Mouse (Mus musculus) neural tube, embryonic 15.5 days (tissue): Measurements from ENCODE around the gene H2-DMa. TPM values are rescaled to one million over a fixed set of nuclear protein-coding genes. Genes with fewer than 3 reads are reported as not detected.

Experiments
- ATAC-seq: fragments of 200-750 bp; cut with Nextera tagmentation; 2 replicates; pipeline ENCODE4 v1.8.0; 2017; ENCODE audit warnings: mild to moderate bottlenecking, moderate TSS enrichment, moderate library complexity; ENCODE audit not compliant: low FRiP score
- H3K27ac ChIP-seq: fragments of 300-500 bp; sonication (generic); replicated peaks from 2 replicates; pipeline ENCODE4 v1.5.1; 2015; ENCODE audit warnings: mild to moderate bottlenecking, inconsistent platforms
- H3K27me3 ChIP-seq: fragments of 300-500 bp; sonication (generic); replicated peaks from 2 replicates; pipeline ENCODE4 v1.6.1; 2015; ENCODE audit warnings: inconsistent platforms
- H3K36me3 ChIP-seq: fragments of 300-500 bp; sonication (generic); 2 replicates; pipeline ENCODE4 v1.6.1; 2015; ENCODE audit warnings: inconsistent platforms
- H3K4me1 ChIP-seq: fragments of 300-500 bp; sonication (generic); 2 replicates; pipeline ENCODE4 v1.6.1; 2015; ENCODE audit warnings: inconsistent platforms
- H3K4me2 ChIP-seq: fragments of 300-500 bp; sonication (generic); 2 replicates; pipeline ENCODE4 v1.6.1; 2015; ENCODE audit warnings: inconsistent platforms, mild to moderate bottlenecking, moderate library complexity
- H3K4me3 ChIP-seq: fragments of 300-500 bp; sonication (generic); replicated peaks from 2 replicates; pipeline ENCODE4 v1.5.1; 2015; ENCODE audit warnings: mild to moderate bottlenecking, inconsistent platforms
- H3K9ac ChIP-seq: fragments of 300-500 bp; sonication (generic); replicated peaks from 2 replicates; pipeline ENCODE4 v1.6.1; 2015; ENCODE audit warnings: mild to moderate bottlenecking, inconsistent platforms
- H3K9me3 ChIP-seq: fragments of 300-500 bp; sonication (generic); replicated peaks from 2 replicates; pipeline ENCODE4 v1.6.1; 2016; ENCODE audit warnings: inconsistent platforms
- WGBS: fragments of 180-500 bp; shearing (Covaris S2); methylation state at CpG from one replicate; pipeline ENCODE4 v1.1.7; 2015; ENCODE audit warnings: mixed read lengths; 5-methylcytosine and 5-hydroxymethylcytosine counted together
- polyA plus RNA-seq: library from polyadenylated mRNA; unstranded; fragments of >200 nt; fragmentation: Nextera tagmentation; extraction: Ambion mirVana; gene quantifications from 2 replicates; pipeline ENCODE4 v1.2.1, GENCODE M21; 2015

Gene H2-DMa
- polyA plus RNA-seq, 1 experiment from 2014 or later, result 19.8 TPM

DNA sequence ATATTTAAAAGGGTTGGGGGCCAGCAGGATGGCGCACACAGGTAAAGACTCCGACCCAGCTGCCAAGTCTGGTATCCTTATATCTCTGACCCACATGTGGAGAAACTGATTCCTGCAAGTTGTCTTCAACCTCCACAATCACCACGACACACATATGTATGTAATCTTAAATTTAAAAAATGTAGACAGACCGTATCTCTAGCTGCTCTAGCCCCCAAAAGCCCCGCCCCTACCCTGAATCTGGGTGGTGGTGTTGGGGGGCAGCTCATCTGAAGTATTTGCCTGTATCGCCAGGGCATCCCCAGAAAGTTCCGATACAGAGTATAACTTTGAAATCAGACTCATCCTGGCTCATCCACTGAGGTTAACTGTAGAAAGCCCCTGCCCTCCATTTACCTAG lies 12.8 kb upstream of the H2-DMa start:
- Histone ChIP-seq H3K4me1 (peaks cover 2% of the 10 kb centered on the region), H3K4me2 (no peak overlapping the region), H3K4me3 (no peak overlapping the region), H3K36me3 (peaks cover 26% of the 10 kb centered on the region), H3K27ac (no peak overlapping the region), H3K9ac (no peak overlapping the region), H3K9me3 (no peaks in the 10 kb centered on the region), H3K27me3 (no peaks in the 10 kb centered on the region)
- no peak for ATAC-seq
- 90% methylated on average over 7 of the region's 7 CpGs for WGBS

DNA sequence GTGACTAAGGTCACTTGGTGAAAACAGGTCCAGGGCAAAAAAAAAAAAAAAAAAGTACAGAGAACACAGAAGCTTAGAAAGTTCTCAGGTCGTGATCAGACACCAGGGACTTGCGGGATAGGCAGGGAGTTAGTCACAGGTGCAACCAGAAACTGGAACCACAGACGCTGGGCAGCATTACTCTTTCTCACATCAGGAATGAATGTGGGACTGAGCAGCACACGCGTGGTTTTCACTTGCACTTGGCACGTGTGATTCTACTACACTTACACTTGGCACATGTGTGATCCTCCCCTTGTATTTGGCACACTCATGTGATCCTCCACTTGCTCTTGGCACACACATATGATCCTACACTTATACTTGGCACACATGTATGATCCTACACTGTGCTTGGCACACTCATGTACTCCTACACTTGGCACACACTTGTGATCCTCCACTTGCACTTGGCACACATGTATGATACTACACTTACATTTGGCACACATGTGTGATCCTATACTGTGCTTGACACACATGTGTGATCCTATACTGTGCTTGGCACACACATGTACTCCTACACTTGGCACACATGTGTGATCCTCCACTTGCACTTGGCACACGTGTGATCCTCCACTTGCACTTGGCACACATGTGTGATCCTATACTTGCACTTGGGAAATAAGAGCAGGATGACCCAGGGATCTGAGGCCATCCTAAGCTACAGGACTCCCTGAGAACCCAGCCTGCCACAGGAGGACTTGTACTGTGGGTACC lies 12.1 kb upstream of the H2-DMa start:
- Histone ChIP-seq H3K27me3 (no peaks in the 10 kb centered on the region), H3K4me3 (no peak overlapping the region), H3K27ac (no peak overlapping the region), H3K4me2 (no peak overlapping the region), H3K4me1 (no peaks in the 10 kb centered on the region), H3K9ac (no peak overlapping the region), H3K36me3 (peaks cover 33% of the 10 kb centered on the region), H3K9me3 (no peaks in the 10 kb centered on the region)
- 88% methylated on average over 7 of the region's 7 CpGs for WGBS
- no peak for ATAC-seq

DNA sequence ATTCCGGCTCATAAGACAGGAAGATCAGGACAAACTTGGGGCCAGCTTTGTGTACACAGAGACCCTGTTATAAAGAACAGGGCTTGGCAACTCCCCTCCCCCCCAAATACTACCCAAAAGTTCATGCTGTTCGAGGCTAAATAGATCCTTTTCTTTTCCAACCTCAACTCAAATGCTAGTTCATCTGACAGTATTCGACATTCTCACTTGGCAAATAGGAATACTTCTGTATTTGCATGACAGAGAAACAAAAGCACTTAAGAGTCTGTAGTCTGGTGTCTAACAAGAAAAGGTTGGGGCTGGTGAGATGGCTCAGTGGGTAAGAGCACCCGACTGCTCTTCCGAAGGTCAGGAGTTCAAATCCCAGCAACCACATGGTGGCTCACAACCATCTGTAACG lies 10.9 kb upstream of the H2-DMa start:
- H3K27me3 ChIP-seq, result no peaks in the 10 kb centered on the region
- H3K27ac ChIP-seq, result no peak overlapping the region
- WGBS, result 75% methylated on average over 5 of the region's 6 CpGs
- no peaks in the 10 kb centered on the region for H3K9me3 ChIP-seq
- no peak for ATAC-seq
- no peak overlapping the region for H3K4me3 ChIP-seq
- no peak overlapping the region for H3K9ac ChIP-seq
- H3K4me2 ChIP-seq, result no peak overlapping the region
- peaks cover 45% of the 10 kb centered on the region for H3K36me3 ChIP-seq
- 0 out of 2 replicates have a peak, but pooled peaks cover 2% of the 10 kb centered on the region for H3K4me1 ChIP-seq

DNA sequence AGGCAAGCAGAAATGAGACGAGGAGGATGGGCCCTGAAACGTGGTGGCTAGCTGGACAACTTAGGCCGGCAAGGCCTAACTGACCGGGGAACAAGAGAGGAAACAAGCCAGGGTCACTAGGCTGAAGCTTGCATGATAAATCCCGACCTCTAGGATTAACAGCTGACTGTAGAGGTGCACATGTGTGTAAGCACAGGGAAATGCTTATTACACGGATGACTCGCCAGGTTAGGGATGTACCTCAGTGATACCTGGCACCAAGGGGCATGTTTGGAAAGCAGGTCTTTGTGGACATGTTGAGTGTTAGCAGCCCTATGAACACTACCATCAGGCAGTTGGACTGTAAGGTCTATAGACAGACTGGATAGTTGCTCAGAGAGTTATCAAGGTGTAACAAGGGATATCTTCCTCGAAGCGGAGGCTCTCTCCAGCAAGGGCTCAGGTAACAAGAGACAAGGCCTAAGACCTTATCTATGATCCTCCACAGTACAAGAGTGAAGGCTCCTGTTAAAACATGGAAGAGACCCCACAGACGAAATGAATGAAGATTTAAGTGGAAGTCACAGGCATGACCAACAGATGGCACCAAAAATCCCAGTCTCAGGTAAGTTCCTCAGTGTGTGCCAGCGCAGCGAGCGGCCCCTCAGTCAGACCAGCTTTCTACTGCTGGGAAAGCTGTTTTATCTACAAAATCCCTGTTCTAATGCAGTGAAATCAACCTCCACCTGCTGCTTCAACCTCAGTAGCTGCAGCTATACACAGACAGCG lies 10.1 kb upstream of the H2-DMa start:
- ATAC-seq, result no peak
- Histone ChIP-seq H3K27me3 (no peaks in the 10 kb centered on the region), H3K4me2 (no peak overlapping the region), H3K36me3 (peaks cover 53% of the 10 kb centered on the region), H3K27ac (0 out of 2 replicates have a peak overlapping the region, but pooled peaks have one; percentile 28), H3K4me3 (no peak overlapping the region), H3K9me3 (no peaks in the 10 kb centered on the region), H3K9ac (no peak overlapping the region), H3K4me1 (0 out of 2 replicates have a peak, but pooled peaks cover 2% of the 10 kb centered on the region)
- 77% methylated on average over 14 of the region's 14 CpGs for WGBS

DNA sequence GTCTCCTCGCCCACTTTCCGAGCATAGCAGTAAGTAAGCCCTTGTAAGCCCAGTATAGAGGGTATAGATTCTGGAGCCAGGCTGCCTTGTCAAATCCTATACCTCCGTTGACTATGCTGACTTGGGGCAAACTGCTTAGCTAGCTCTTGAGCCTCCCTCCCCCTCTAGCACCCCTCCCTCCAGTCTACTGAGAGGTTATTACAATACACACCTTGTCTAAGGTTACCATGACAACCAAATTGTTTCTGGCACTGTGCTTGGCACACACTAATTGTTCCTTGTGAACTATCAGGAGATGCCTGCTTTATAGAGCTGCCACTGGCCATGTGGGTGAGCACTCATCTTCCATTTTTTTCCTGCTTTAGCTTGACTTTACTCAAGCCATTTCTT lies 9.5 kb upstream of the H2-DMa start:
- peaks cover 58% of the 10 kb centered on the region for H3K36me3 ChIP-seq
- H3K4me3 ChIP-seq, result no peak overlapping the region
- 75% methylated on average over 3 of the region's 3 CpGs for WGBS
- H3K9me3 ChIP-seq, result no peaks in the 10 kb centered on the region
- H3K4me2 ChIP-seq, result no peak overlapping the region
- H3K4me1 ChIP-seq, result peaks cover 5% of the 10 kb centered on the region; the same call in 1 of the 2 replicates
- H3K27ac ChIP-seq, result peak overlapping the region; percentile 28
- no peak for ATAC-seq
- H3K27me3 ChIP-seq, result no peaks in the 10 kb centered on the region
- no peak overlapping the region for H3K9ac ChIP-seq

DNA sequence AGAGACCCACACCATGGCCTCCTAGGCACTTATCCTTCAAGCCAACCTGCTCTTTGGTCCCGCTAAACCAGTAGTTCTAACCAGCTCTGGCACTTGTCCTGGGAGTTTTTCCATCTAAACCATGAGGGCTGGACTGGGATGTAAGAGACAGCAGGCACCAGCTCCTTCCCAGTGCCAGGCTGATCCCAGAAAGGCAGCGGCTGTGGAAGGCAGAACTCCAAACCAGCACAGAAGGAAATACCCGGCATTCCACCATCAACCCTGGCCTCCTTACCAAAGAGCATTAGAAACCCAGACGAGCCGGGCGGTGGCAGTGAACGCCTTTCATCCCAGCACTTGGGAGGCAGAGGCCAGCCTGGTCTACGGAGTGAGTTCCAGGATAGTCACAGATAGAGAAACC lies 9.0 kb upstream of the H2-DMa start:
- no peak overlapping the region for H3K4me3 ChIP-seq
- 67% methylated on average over 8 of the region's 8 CpGs for WGBS
- no peak overlapping the region for H3K9ac ChIP-seq
- H3K4me1 ChIP-seq, result peaks cover 10% of the 10 kb centered on the region; the same call in 1 of the 2 replicates
- peaks cover 64% of the 10 kb centered on the region for H3K36me3 ChIP-seq
- peak overlapping the region; percentile 28; the same call in 1 of the 2 replicates for H3K27ac ChIP-seq
- no peaks in the 10 kb centered on the region for H3K27me3 ChIP-seq
- ATAC-seq, result no peak
- no peaks in the 10 kb centered on the region for H3K9me3 ChIP-seq
- H3K4me2 ChIP-seq, result no peak overlapping the region

DNA sequence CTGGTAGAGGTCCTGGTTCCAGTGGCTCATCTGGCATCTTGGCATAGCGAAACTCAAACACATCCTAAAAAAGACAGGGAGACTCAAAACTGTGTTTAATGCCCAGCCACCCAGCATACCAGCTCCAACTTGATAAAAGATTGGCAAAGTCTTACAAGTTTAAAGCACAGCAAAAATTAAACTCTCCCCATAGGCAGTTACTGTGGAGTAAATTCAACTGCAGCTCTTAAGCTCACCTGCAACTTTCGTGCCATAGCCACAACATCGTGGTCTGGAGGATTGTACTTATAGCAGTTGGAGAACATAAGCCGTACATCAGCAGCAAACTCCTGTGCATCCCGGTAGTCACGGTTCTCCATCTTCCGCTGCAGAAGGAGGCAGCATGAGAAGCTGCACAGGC lies 5.2 kb upstream of the H2-DMa start:
- ATAC-seq, result no peak
- Histone ChIP-seq H3K9me3 (no peaks in the 10 kb centered on the region), H3K27me3 (no peaks in the 10 kb centered on the region), H3K4me1 (peaks cover 30% of the 10 kb centered on the region), H3K4me2 (no peak overlapping the region), H3K9ac (no peak overlapping the region; the same call in 1 of the 2 replicates), H3K27ac (no peak overlapping the region), H3K36me3 (peaks cover 79% of the 10 kb centered on the region), H3K4me3 (no peak overlapping the region)
- 90% methylated on average over 7 of the region's 7 CpGs for WGBS

DNA sequence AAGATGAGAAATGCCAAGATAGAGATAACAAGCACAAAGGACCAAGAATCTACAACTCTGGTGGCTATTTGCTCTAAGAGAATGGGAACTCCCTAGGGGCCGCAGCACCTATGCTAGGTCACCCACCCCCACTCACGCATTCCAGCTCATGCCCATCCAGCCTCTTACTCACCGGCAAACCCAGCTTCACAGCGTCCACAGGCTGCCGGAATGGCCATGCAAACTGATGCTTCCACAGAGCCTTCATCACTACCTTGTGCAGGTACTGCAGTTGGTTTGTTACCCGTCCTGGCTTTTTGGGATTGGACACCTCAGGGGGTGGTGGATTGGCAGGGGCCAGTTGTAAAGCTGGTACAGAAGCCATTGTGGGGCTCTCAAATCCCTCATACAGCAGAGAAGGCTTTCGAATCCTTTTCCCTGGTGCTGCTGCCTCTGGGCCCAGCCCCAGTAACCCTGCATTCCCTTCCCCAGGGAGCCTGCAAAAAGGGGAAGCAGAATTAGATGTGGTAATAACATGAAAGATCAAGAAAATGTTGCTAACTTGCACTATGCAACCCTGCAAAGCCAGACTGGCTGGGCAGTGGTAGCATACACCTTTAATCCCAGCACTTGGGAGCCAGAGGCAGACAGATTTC lies 2.5 kb upstream of the H2-DMa start:
- WGBS, result 40% methylated on average over 7 of the region's 7 CpGs
- H3K9me3 ChIP-seq, result no peaks in the 10 kb centered on the region
- H3K27me3 ChIP-seq, result no peaks in the 10 kb centered on the region
- no peak overlapping the region for H3K27ac ChIP-seq
- peak overlapping the region; percentile 82 for H3K4me3 ChIP-seq
- peak overlapping the region; percentile 89 for H3K9ac ChIP-seq
- peaks cover 52% of the 10 kb centered on the region for H3K36me3 ChIP-seq
- no peak for ATAC-seq
- H3K4me1 ChIP-seq, result peaks cover 30% of the 10 kb centered on the region
- H3K4me2 ChIP-seq, result peak overlapping the region; percentile 89

DNA sequence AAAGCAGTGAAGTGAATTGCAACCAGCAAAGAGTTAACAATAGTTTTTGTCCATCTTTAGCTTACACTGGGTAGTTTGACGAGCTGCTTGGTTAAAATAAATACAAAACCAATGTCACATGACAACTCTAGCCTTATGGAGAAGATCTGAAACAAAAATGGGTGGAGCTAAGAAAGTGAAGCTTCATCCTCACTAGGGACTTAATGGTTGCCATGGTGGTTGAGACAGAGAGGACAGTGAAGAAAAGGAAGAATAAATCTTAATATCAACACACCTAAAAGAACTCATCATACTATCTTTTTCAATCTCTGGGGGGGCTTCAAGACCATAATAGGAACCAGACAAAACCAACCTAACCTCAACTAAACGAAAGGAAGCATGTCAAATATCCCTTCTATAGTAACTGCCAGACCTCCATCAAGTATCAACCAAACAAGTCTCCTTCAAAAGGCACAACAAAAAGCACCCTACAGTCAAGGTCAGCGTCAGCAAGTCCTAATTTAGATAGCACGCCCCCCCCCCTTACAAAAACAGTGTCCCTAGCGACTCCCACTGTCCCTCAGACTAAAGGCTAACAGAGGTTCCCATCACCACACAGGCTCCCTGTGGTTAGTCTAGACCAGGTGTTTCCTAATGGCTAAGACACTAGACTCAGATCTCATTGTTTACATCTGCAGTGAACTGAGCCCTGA lies 1.8 kb upstream of the H2-DMa start:
- 1% methylated on average over 5 of the region's 5 CpGs for WGBS
- Histone ChIP-seq H3K4me3 (peak overlapping the region; percentile 82), H3K9ac (peak overlapping the region; percentile 89), H3K36me3 (peaks cover 45% of the 10 kb centered on the region), H3K27ac (peak overlapping the region; percentile 100), H3K4me1 (peaks cover 30% of the 10 kb centered on the region), H3K4me2 (peak overlapping the region; percentile 89), H3K9me3 (no peaks in the 10 kb centered on the region), H3K27me3 (no peaks in the 10 kb centered on the region)
- ATAC-seq, result no peak

DNA sequence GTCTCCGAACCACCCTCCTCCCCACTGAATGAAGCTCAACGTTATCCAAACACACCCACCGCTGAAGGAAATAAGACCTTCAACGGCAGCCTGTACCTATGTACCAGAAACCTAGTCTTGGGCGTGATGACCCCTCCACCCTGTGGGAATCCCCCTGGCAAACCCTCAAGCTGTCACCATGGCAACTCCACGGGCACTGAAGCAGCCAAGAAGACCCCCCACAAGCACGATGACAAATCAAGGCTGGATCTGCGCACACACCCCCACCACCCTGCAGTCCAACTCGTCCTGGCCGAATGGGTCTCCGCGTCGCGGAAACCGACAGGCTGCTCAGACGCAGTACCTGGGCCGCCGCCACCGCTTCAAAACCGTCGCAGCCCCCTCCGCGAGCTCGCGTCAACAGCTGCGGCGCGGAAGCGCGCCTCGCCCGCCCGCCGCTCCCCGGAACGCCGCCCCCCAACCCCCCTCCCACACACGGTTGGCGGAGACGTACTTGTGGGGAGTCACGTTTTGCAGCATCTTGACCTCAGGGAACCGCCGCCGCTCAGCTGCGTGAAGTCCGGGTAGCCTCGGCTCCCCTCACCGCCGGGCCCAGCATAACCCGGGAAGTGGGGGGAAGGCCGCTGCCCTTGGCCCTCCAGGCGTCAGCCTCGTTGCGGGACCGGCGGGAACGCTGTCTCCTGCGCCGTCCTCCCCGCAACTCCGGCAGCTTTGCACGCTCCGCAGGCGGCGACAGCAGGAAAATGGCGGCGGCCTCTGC lies 1.0 kb upstream of the H2-DMa start:
- H3K27ac ChIP-seq, result peak overlapping the region; percentile 100
- peak overlapping the region; percentile 89 for H3K9ac ChIP-seq
- H3K27me3 ChIP-seq, result no peaks in the 10 kb centered on the region
- H3K4me2 ChIP-seq, result peak overlapping the region; percentile 89
- peaks cover 30% of the 10 kb centered on the region for H3K4me1 ChIP-seq
- no peak for ATAC-seq
- peak overlapping the region; percentile 82 for H3K4me3 ChIP-seq
- under 1% methylated on average over 67 of the region's 67 CpGs for WGBS
- no peaks in the 10 kb centered on the region for H3K9me3 ChIP-seq
- peaks cover 38% of the 10 kb centered on the region for H3K36me3 ChIP-seq

DNA sequence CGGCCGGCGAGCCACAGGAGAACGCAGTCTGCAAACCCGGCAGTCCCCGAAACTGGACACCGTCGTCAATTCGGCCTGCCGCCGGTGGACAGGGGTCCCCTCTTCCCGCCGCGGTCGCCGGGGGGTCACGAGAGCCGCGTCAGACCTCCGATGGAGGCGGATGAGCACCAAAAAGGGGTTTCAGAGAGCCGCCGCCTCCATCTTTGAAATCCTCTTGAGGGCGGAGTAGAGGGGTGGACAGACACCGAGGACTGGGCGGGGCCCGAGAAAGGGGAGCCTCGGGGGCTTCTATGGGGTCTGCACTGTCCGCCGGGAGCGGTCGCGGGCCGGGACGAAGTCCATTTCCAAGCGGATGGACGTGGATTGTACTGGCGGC lies 480 bp upstream of the H2-DMa start:
- H3K27ac ChIP-seq, result peak overlapping the region; percentile 100
- ATAC-seq, result no peak; the same call in 1 of the 2 replicates
- peaks cover 32% of the 10 kb centered on the region for H3K36me3 ChIP-seq
- H3K4me3 ChIP-seq, result peak overlapping the region; percentile 82
- peaks cover 35% of the 10 kb centered on the region for H3K4me1 ChIP-seq
- no peaks in the 10 kb centered on the region for H3K9me3 ChIP-seq
- WGBS, result under 1% methylated on average over 37 of the region's 38 CpGs
- peak overlapping the region; percentile 89 for H3K9ac ChIP-seq
- no peaks in the 10 kb centered on the region for H3K27me3 ChIP-seq
- H3K4me2 ChIP-seq, result peak overlapping the region; percentile 89
